Mouse (Mus musculus): ENCODE results near the gene 4921504E06Rik.

- no peak for TF ChIP-seq NANOG (IDR thresholded peaks at IDR 0.05; ENCODE audit: borderline replicate concordance, low read length)
- no peak for TF ChIP-seq CTCF (conservative IDR thresholded peaks at IDR 0.05; ENCODE audit: low read length)
- no peak for TF ChIP-seq POU5F1 (IDR thresholded peaks at IDR 0.05; ENCODE audit: borderline replicate concordance, low read length)
Measured at GRCm38 (mm10) chr2:19520617-19521016, 33.1 kb downstream of the 4921504E06Rik start.
